ENCODE assay signal across 19 mouse cellular contexts in the genomic region with DNA sequence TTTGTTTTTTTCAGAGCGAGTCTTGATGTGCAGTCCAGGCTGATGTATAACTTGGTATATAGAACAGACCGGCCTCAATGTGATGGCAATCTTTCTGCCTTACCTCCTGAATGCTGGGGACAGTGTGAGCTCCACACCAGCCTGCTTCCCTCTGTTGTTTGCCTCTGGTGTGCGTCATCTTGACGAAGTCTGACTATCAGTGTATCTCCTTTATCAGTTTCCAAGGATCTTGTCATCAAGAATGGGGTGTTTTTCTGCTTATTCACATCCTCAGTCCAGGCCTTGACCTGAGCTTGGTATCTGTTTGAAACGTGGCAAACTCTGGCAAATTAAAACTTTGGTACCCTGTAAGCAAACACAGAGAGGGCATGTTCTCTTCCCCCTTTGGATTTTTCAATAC.
"Had no signal": no experiment of that assay in that cellular context is flagged by ENCODE, and none has a peak within 500 bp of the region (broad histone marks: within the 10 kb centered on the region; RNA-seq: fewer than 3 reads in every experiment).

No protein-coding gene starts in this region.

- H3K4me1 ChIP-seq: lung, embryonic 15.5 days; megakaryocyte, embryonic 14.5 days; midbrain, embryonic 13.5 days; midbrain, embryonic 15.5 days; neural tube, embryonic 12.5 days had no signal

- H3K36me3 ChIP-seq: lung, embryonic 15.5 days; midbrain, embryonic 13.5 days; midbrain, embryonic 15.5 days; neural tube, embryonic 12.5 days had no signal

- H3K9ac ChIP-seq: lung, embryonic 15.5 days; midbrain, embryonic 13.5 days; midbrain, embryonic 15.5 days; neural tube, embryonic 12.5 days had no signal

- H3K27ac ChIP-seq: lung, embryonic 15.5 days; macrophage; midbrain, embryonic 13.5 days; midbrain, embryonic 15.5 days; neural tube, embryonic 12.5 days had no signal

- H3K9me3 ChIP-seq: lung, embryonic 15.5 days; megakaryocyte, embryonic 14.5 days; midbrain, embryonic 13.5 days; midbrain, embryonic 15.5 days; neural tube, embryonic 12.5 days had no signal

- H3K4me3 ChIP-seq: lung, embryonic 15.5 days; megakaryocyte, embryonic 14.5 days; midbrain, embryonic 13.5 days; midbrain, embryonic 15.5 days; neural tube, embryonic 12.5 days had no signal

- H3K27me3 ChIP-seq: lung, embryonic 15.5 days; midbrain, embryonic 13.5 days; midbrain, embryonic 15.5 days; neural tube, embryonic 12.5 days had no signal

- ATAC-seq: lung, postnatal 0 days; midbrain, embryonic 13.5 days; midbrain, embryonic 15.5 days had no signal

- H3K4me2 ChIP-seq: lung, embryonic 15.5 days; midbrain, embryonic 11.5 days; midbrain, embryonic 13.5 days; midbrain, embryonic 15.5 days; neural tube, embryonic 12.5 days had no signal

- DNase-seq: lung, adult 2 months; lung, postnatal 14 days; lung, postnatal 36 days; retina, postnatal 1 day; right cerebral cortex, adult 18-20 months; right cerebral cortex, postnatal 25 days; right cerebral cortex, postnatal 4 days; spleen, adult 18-20 months; thymus, adult 18-20 months; thymus, postnatal 14 days; thymus, postnatal 36 days had no signal
